Mouse (Mus musculus) liver, embryonic 15.5 days (tissue): Measurements from ENCODE around the gene Myo5c. TPM values are rescaled to one million over a fixed set of nuclear protein-coding genes. Genes with fewer than 3 reads are reported as not detected.
A peak's percentile ranks its signal among the peaks of the same experiment; 100 is the strongest.

Experiments used
- ATAC-seq: fragments of 200-750 bp; cut with Nextera tagmentation; 2 replicates; pipeline ENCODE4 v1.8.0; 2017; ENCODE audit warnings: moderate number of reproducible peaks, mild to moderate bottlenecking, moderate library complexity; ENCODE audit not compliant: insufficient read depth
- H3K27ac ChIP-seq: fragments of 300-500 bp; sonication (generic); replicated peaks from 2 replicates; pipeline ENCODE4 v1.5.1; 2015; ENCODE audit warnings: mild to moderate bottlenecking, inconsistent platforms
- H3K27me3 ChIP-seq: fragments of 300-500 bp; sonication (generic); 2 replicates; pipeline ENCODE4 v1.6.1; 2015; ENCODE audit warnings: mild to moderate bottlenecking, inconsistent platforms
- H3K36me3 ChIP-seq: fragments of 300-500 bp; sonication (generic); replicated peaks from 2 replicates; pipeline ENCODE4 v1.6.1; 2015; ENCODE audit warnings: moderate library complexity, mild to moderate bottlenecking, inconsistent platforms
- H3K4me1 ChIP-seq: fragments of 300-500 bp; sonication (generic); replicated peaks from 2 replicates; pipeline ENCODE4 v1.6.1; 2015; ENCODE audit warnings: inconsistent platforms
- H3K4me2 ChIP-seq: fragments of 300-500 bp; sonication (generic); 2 replicates; pipeline ENCODE4 v1.6.1; 2015; ENCODE audit warnings: moderate library complexity, mild to moderate bottlenecking, inconsistent platforms
- H3K4me3 ChIP-seq: fragments of 300-500 bp; sonication (generic); replicated peaks from 2 replicates; pipeline ENCODE4 v1.5.1; 2015; ENCODE audit warnings: mild to moderate bottlenecking, inconsistent platforms
- H3K9ac ChIP-seq: fragments of 300-500 bp; sonication (generic); 2 replicates; pipeline ENCODE4 v1.6.1; 2015; ENCODE audit warnings: moderate library complexity, mild to moderate bottlenecking, inconsistent platforms
- H3K9me3 ChIP-seq: fragments of 300-500 bp; sonication (generic); replicated peaks from 2 replicates; pipeline ENCODE4 v1.6.1; 2016; ENCODE audit warnings: inconsistent platforms
- WGBS: fragments of 180-500 bp; shearing (Covaris S2); methylation state at CpG from one replicate; pipeline ENCODE4 v1.1.7; 2015; ENCODE audit warnings: mixed read lengths; ENCODE audit not compliant: insufficient replicate concordance; 5-methylcytosine and 5-hydroxymethylcytosine counted together
- polyA plus RNA-seq: library from polyadenylated mRNA; unstranded; fragments of >200 nt; fragmentation: Nextera tagmentation; extraction: Ambion mirVana; gene quantifications from 2 replicates; pipeline ENCODE4 v1.2.1, GENCODE M21; 2015

Gene Myo5c
- polyA plus RNA-seq, 1 experiment from 2014 or later, result 0.46 TPM

GRCm38 (mm10) chr9:75221420-75222287, 10.2 kb upstream of the Myo5c start:
- Histone ChIP-seq H3K27me3 (no peaks in the 10 kb centered on the region), H3K4me2 (no peak overlapping the region), H3K4me3 (no peak overlapping the region), H3K36me3 (no peaks in the 10 kb centered on the region), H3K9me3 (no peaks in the 10 kb centered on the region), H3K4me1 (no peaks in the 10 kb centered on the region), H3K9ac (no peak overlapping the region), H3K27ac (no peak overlapping the region)
- WGBS, result 36% methylated on average over 10 of the region's 10 CpGs
- ATAC-seq, result no peak

- 36% methylated on average over 8 of the region's 8 CpGs for WGBS
- no peaks in the 10 kb centered on the region for H3K4me1 ChIP-seq
- no peaks in the 10 kb centered on the region for H3K9me3 ChIP-seq
- no peak overlapping the region for H3K9ac ChIP-seq
- H3K4me3 ChIP-seq, result no peak overlapping the region
- ATAC-seq, result no peak
- peaks cover 38% of the 10 kb centered on the region for H3K27me3 ChIP-seq
- no peaks in the 10 kb centered on the region for H3K36me3 ChIP-seq
- H3K4me2 ChIP-seq, result no peak overlapping the region
- no peak overlapping the region for H3K27ac ChIP-seq
Observed at GRCm38 (mm10) chr9:75232860-75233259, 1.0 kb downstream of the Myo5c start.

GRCm38 (mm10) chr9:75234271-75234741, 2.5 kb downstream of the Myo5c start:
- H3K9me3 ChIP-seq, result no peaks in the 10 kb centered on the region
- H3K4me2 ChIP-seq, result no peak overlapping the region
- no peak overlapping the region for H3K27ac ChIP-seq
- H3K4me1 ChIP-seq, result no peaks in the 10 kb centered on the region
- WGBS, result 28% methylated on average over 7 of the region's 7 CpGs
- no peak for ATAC-seq
- peaks cover 38% of the 10 kb centered on the region for H3K27me3 ChIP-seq
- no peak overlapping the region for H3K4me3 ChIP-seq
- no peak overlapping the region for H3K9ac ChIP-seq
- H3K36me3 ChIP-seq, result no peaks in the 10 kb centered on the region

- H3K9ac ChIP-seq, result no peak overlapping the region
- no peak overlapping the region for H3K27ac ChIP-seq
Observed at GRCm38 (mm10) chr9:75234983-75235627, 3.3 kb downstream of the Myo5c start.

GRCm38 (mm10) chr9:75235696-75236095, 3.9 kb downstream of the Myo5c start:
- Histone ChIP-seq H3K27me3 (peaks cover 36% of the 10 kb centered on the region), H3K4me2 (no peak overlapping the region), H3K4me1 (no peaks in the 10 kb centered on the region), H3K9ac (no peak overlapping the region), H3K4me3 (no peak overlapping the region), H3K27ac (no peak overlapping the region), H3K36me3 (no peaks in the 10 kb centered on the region), H3K9me3 (no peaks in the 10 kb centered on the region)
- WGBS, result 59% methylated on average over 2 of the region's 2 CpGs
- ATAC-seq, result no peak

More at GRCm38 (mm10) chr9:75234983-75235627, 3.3 kb downstream of the Myo5c start:
- no peaks in the 10 kb centered on the region for H3K4me1 ChIP-seq
- no peaks in the 10 kb centered on the region for H3K36me3 ChIP-seq
- no peaks in the 10 kb centered on the region for H3K9me3 ChIP-seq
- peaks cover 38% of the 10 kb centered on the region for H3K27me3 ChIP-seq
- 59% methylated on average over 12 of the region's 12 CpGs for WGBS
- no peak overlapping the region for H3K4me3 ChIP-seq
- no peak overlapping the region for H3K4me2 ChIP-seq
- no peak for ATAC-seq

GRCm38 (mm10) chr9:75236416-75237308, 4.8 kb downstream of the Myo5c start:
- no peak overlapping the region for H3K9ac ChIP-seq
- no peaks in the 10 kb centered on the region for H3K9me3 ChIP-seq
- no peak overlapping the region for H3K4me2 ChIP-seq
- 62% methylated on average over 12 of the region's 12 CpGs for WGBS
- no peaks in the 10 kb centered on the region for H3K36me3 ChIP-seq
- ATAC-seq, result peak; percentile 80
- H3K4me1 ChIP-seq, result no peaks in the 10 kb centered on the region
- H3K27ac ChIP-seq, result peak overlapping the region; percentile 31; the same call in 1 of the 2 replicates
- peaks cover 26% of the 10 kb centered on the region for H3K27me3 ChIP-seq
- no peak overlapping the region for H3K4me3 ChIP-seq

- H3K4me1 ChIP-seq, result no peaks in the 10 kb centered on the region
- H3K36me3 ChIP-seq, result no peaks in the 10 kb centered on the region
- no peak overlapping the region for H3K4me3 ChIP-seq
- H3K4me2 ChIP-seq, result no peak overlapping the region
- H3K27ac ChIP-seq, result no peak overlapping the region
- WGBS, result 62% methylated on average over 3 of the region's 3 CpGs
- H3K9ac ChIP-seq, result no peak overlapping the region
- no peak for ATAC-seq
- H3K27me3 ChIP-seq, result peaks cover 12% of the 10 kb centered on the region
- no peaks in the 10 kb centered on the region for H3K9me3 ChIP-seq
Observed at GRCm38 (mm10) chr9:75238179-75238578, 6.4 kb downstream of the Myo5c start.

GRCm38 (mm10) chr9:75243052-75243451, 11.2 kb downstream of the Myo5c start:
- Histone ChIP-seq H3K27me3 (no peaks in the 10 kb centered on the region), H3K4me2 (no peak overlapping the region), H3K4me3 (no peak overlapping the region), H3K27ac (no peak overlapping the region), H3K9ac (no peak overlapping the region), H3K36me3 (no peaks in the 10 kb centered on the region), H3K9me3 (no peaks in the 10 kb centered on the region), H3K4me1 (no peaks in the 10 kb centered on the region)
- no peak for ATAC-seq
- WGBS, result 65% methylated on average over 6 of the region's 6 CpGs

- Histone ChIP-seq H3K27ac (no peak overlapping the region), H3K36me3 (no peaks in the 10 kb centered on the region), H3K9me3 (no peaks in the 10 kb centered on the region), H3K27me3 (no peaks in the 10 kb centered on the region), H3K4me3 (no peak overlapping the region), H3K4me2 (no peak overlapping the region), H3K4me1 (no peaks in the 10 kb centered on the region), H3K9ac (no peak overlapping the region)
- 32% methylated on average over 5 of the region's 5 CpGs for WGBS
- no peak for ATAC-seq
Observed at GRCm38 (mm10) chr9:75243730-75244406, 12.0 kb downstream of the Myo5c start.

- Histone ChIP-seq H3K27ac (no peak overlapping the region), H3K36me3 (no peaks in the 10 kb centered on the region), H3K27me3 (no peaks in the 10 kb centered on the region), H3K4me2 (no peak overlapping the region), H3K4me1 (no peaks in the 10 kb centered on the region), H3K9ac (no peak overlapping the region), H3K9me3 (no peaks in the 10 kb centered on the region), H3K4me3 (no peak overlapping the region)
- 49% methylated on average over 4 of the region's 4 CpGs for WGBS
- no peak for ATAC-seq
Observed at GRCm38 (mm10) chr9:75244527-75244926, 12.7 kb downstream of the Myo5c start.
